Mouse (Mus musculus): ENCODE measurements at regions not wholly inside any gene's neighbourhood (a gene's known extent, or its start where the extent isn't known, plus 50 kb on each side); places are given as distances from the start of the nearest gene placed in this dataset.

DNA sequence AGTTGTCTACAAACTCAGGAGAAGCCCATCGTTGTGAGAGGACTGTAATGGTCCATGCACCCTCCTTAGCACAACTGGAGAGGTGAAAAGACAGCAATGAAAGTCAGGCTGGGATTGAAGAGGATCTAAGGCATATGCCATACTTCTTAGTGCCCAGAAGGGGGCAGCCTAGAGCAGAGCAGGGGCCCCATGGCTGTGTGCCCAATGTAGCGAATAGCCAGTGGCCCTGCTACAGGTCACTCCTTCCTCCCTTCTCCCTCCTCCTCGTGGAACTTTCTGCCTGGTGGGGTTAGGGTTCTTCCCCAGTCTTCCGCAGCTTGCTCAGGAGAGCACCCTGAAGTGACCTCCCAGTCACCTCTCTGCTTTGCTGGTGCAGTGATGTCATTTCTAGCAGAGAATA is 131.8 kb upstream of the Topaz1 start:
- peak; percentile 35 for DNase-seq
- H3K4me1 ChIP-seq (ENCODE audit: control insufficient read depth, insufficient read depth, low read length), result no peaks in the 10 kb centered on the region
- WGBS, result 11% methylated on average over 4 of the region's 4 CpGs

DNA sequence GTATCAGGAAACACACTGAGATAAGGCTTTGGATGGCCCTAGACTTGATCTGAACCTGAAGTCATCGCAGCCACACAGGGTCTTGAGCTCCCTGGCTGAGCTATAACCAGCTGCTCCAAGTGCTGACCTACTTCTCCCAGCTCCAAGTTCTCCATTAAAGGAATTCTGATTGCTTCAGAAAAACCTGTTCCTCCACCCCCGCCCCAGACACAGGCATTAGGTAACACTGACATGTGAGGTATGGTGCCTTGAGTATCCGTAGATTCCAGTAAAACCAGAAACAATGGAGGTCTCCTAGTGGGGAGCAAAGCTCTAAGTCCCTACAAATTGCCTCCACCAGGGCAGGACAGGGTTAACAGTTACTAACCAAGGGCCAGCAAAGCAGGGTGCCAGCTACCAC is 129.4 kb upstream of the Topaz1 start:
- Histone ChIP-seq H3K4me3 (ENCODE audit: insufficient read depth, low read depth, low read length) (no peak overlapping the region), H3K36me3 (ENCODE audit: control insufficient read depth, insufficient read depth, low read length) (no peaks in the 10 kb centered on the region), H3K27ac (ENCODE audit: insufficient read depth, low read depth, low read length) (no peak overlapping the region), H3K27me3 (replicated peaks; ENCODE audit: control insufficient read depth, insufficient read depth, low read length) (no peaks in the 10 kb centered on the region), H3K4me1 (ENCODE audit: control insufficient read depth, insufficient read depth, low read length) (no peaks in the 10 kb centered on the region)
- TF ChIP-seq POLR2A (IDR thresholded peaks at IDR 0.05; ENCODE audit: low read depth, low read length) (no peak), CTCF (conservative IDR thresholded peaks at IDR 0.05; ENCODE audit: insufficient read depth, insufficient read length, low read depth, low read length) (no peak)
- peak; percentile 10 for DNase-seq
- 35% methylated on average over 3 of the region's 3 CpGs for WGBS

More for the DNA sequence above, 131.8 kb upstream of the Topaz1 start:
- Histone ChIP-seq H3K36me3 (ENCODE audit: control insufficient read depth, insufficient read depth, low read length) (no peaks in the 10 kb centered on the region), H3K27ac (ENCODE audit: insufficient read depth, low read depth, low read length) (no peak overlapping the region), H3K4me3 (ENCODE audit: insufficient read depth, low read depth, low read length) (no peak overlapping the region), H3K27me3 (replicated peaks; ENCODE audit: control insufficient read depth, insufficient read depth, low read length) (no peaks in the 10 kb centered on the region)
- TF ChIP-seq POLR2A (IDR thresholded peaks at IDR 0.05; ENCODE audit: low read depth, low read length) (no peak), CTCF (conservative IDR thresholded peaks at IDR 0.05; ENCODE audit: insufficient read depth, insufficient read length, low read depth, low read length) (peak; percentile 89)

DNA sequence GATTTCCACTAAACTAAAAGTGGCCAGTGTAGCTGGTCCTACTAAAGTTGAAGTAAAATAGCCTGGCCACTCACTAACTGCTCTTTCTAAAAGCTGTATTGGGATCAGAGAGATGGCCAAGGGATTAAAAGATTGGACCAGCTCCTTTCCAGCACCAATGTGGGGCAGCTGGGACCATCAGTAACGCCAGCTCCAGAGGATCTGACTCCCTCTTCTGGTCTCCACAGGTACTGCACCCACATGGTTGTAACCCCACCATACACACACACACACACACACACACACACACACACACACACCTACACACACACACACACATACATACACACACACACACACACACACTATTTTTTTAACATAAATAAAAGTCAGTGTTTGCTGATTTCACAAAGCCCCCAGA is 122.1 kb upstream of the Topaz1 start:
- TF ChIP-seq CTCF (conservative IDR thresholded peaks at IDR 0.05; ENCODE audit: insufficient read depth, insufficient read length, low read depth, low read length), result 0 out of 2 replicates have a peak, but pooled peaks have one; percentile 3
- no peak for TF ChIP-seq POLR2A (IDR thresholded peaks at IDR 0.05; ENCODE audit: low read depth, low read length)
- DNase-seq, result no peak
- WGBS, result 100% methylated on average over 1 of the region's 1 CpGs
- no peak overlapping the region for H3K4me3 ChIP-seq (ENCODE audit: insufficient read depth, low read depth, low read length)
- H3K36me3 ChIP-seq (ENCODE audit: control insufficient read depth, insufficient read depth, low read length), result no peaks in the 10 kb centered on the region
- H3K27me3 ChIP-seq (replicated peaks; ENCODE audit: control insufficient read depth, insufficient read depth, low read length), result no peaks in the 10 kb centered on the region
- H3K27ac ChIP-seq (ENCODE audit: insufficient read depth, low read depth, low read length), result no peak overlapping the region
- no peaks in the 10 kb centered on the region for H3K4me1 ChIP-seq (ENCODE audit: control insufficient read depth, insufficient read depth, low read length)

DNA sequence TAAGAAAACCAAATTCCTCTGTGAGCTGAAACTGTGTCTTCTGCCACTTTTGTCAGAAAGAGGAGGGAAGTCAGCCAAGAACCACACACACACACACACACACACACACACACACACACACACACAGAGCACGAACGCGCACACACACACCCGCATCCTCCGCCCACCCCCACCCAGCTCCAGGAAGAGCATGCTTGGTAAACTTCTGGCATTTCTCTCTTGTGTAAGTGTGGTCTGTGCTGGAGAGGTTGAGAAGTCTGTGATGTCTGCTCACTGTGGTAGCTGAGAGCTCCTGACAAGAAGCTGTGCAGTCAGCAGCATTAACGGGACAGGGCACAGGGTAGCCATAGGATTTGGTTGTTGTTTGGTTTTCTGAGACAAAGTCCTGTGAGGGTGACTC is 120.8 kb upstream of the Topaz1 start:
- Histone ChIP-seq H3K27me3 (replicated peaks; ENCODE audit: control insufficient read depth, insufficient read depth, low read length) (no peaks in the 10 kb centered on the region), H3K4me3 (ENCODE audit: insufficient read depth, low read depth, low read length) (no peak overlapping the region), H3K4me1 (ENCODE audit: control insufficient read depth, insufficient read depth, low read length) (no peaks in the 10 kb centered on the region), H3K36me3 (ENCODE audit: control insufficient read depth, insufficient read depth, low read length) (no peaks in the 10 kb centered on the region), H3K27ac (ENCODE audit: insufficient read depth, low read depth, low read length) (no peak overlapping the region)
- no peak for DNase-seq
- 51% methylated on average over 6 of the region's 6 CpGs for WGBS
- TF ChIP-seq POLR2A (IDR thresholded peaks at IDR 0.05; ENCODE audit: low read depth, low read length) (no peak), CTCF (conservative IDR thresholded peaks at IDR 0.05; ENCODE audit: insufficient read depth, insufficient read length, low read depth, low read length) (no peak)

DNA sequence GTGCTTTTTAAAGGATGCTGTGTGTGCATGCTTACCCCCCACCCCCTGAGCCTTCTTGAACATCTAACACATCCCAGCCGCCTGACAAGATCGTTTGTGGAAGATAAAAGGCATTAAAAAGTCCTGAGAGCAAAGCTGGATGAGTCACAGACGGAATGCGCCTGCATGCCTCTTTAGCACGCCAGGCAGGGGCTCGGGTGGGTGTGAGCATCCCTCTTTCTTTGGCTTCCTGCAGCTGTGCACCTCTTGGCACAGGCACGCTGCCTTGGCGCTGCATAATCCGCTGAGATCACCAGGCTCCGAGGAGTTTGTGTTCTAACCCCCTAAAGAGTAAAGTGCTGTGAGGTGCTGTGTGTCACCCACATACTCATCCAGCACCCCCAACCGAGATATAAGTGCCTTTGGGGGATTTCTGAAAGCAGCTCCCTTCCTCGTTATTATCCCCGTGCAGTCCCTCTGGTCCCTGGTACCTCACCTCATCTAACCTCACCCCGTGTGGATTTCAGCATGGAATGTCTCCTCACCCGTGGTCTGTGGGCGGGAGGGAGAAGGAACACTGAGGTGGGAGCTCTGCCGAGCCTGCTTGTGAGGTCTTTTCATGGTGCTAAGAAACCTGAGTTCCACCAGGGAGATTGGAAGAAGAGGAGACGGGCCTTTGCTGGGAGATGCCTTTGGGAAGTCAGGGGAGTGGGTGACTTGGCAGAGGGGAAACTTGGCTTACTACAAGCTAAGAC is 117.8 kb upstream of the Topaz1 start:
- no peaks in the 10 kb centered on the region; the same call in 1 of the 2 replicates for H3K27me3 ChIP-seq (replicated peaks; ENCODE audit: control insufficient read depth, insufficient read depth, low read length)
- DNase-seq, result no peak
- no peak overlapping the region for H3K27ac ChIP-seq (ENCODE audit: insufficient read depth, low read depth, low read length)
- H3K4me1 ChIP-seq (ENCODE audit: control insufficient read depth, insufficient read depth, low read length), result no peaks in the 10 kb centered on the region
- TF ChIP-seq POLR2A (IDR thresholded peaks at IDR 0.05; ENCODE audit: low read depth, low read length) (no peak), CTCF (conservative IDR thresholded peaks at IDR 0.05; ENCODE audit: insufficient read depth, insufficient read length, low read depth, low read length) (no peak)
- H3K36me3 ChIP-seq (ENCODE audit: control insufficient read depth, insufficient read depth, low read length), result no peaks in the 10 kb centered on the region
- 30% methylated on average over 18 of the region's 18 CpGs for WGBS
- no peak overlapping the region for H3K4me3 ChIP-seq (ENCODE audit: insufficient read depth, low read depth, low read length)

DNA sequence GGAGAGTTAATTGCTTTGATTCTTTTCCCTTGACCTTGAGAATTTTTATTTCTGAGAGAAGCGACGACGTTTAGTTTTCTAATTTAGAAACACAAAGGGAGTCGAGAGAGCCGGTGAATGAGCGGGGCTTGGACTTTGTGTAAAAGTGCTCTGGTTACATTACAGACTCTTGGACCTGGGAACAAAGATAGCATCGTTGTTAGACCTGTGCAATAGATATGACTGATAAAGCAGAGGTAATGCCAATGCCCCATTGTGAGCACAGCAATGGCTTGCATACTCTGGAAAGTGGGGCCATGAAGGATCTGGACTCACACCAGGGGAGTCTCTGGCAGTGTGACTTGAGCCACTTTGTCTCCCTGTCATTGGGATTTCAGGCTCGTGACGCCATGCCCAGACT is 115.4 kb upstream of the Topaz1 start:
- WGBS, result 66% methylated on average over 9 of the region's 9 CpGs
- Histone ChIP-seq H3K4me1 (ENCODE audit: control insufficient read depth, insufficient read depth, low read length) (peaks cover 6% of the 10 kb centered on the region), H3K27me3 (replicated peaks; ENCODE audit: control insufficient read depth, insufficient read depth, low read length) (no peaks in the 10 kb centered on the region; the same call in 1 of the 2 replicates), H3K36me3 (ENCODE audit: control insufficient read depth, insufficient read depth, low read length) (no peaks in the 10 kb centered on the region), H3K4me3 (ENCODE audit: insufficient read depth, low read depth, low read length) (no peak overlapping the region), H3K27ac (ENCODE audit: insufficient read depth, low read depth, low read length) (no peak overlapping the region)
- TF ChIP-seq CTCF (conservative IDR thresholded peaks at IDR 0.05; ENCODE audit: insufficient read depth, insufficient read length, low read depth, low read length) (no peak), POLR2A (IDR thresholded peaks at IDR 0.05; ENCODE audit: low read depth, low read length) (no peak)
- DNase-seq, result no peak

DNA sequence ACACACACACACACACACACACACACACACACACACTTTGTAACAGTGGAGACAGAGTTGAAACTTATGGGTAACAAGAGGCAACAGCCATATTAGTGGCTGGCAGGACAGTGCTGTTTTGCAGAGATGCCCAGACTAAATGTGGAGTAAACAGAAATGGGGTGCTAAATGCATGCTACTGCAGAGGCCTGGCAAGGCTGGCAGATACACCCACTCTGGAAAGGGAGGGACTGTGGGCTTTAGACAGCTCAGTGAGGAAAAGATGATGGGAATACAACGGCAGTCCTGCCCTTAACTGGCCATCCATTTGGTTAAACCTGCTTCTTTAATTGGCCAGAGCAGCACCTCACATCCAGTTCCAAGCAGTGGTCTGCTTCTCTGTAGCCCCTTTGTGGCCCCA is 113.7 kb upstream of the Topaz1 start:
- no peaks in the 10 kb centered on the region for H3K36me3 ChIP-seq (ENCODE audit: control insufficient read depth, insufficient read depth, low read length)
- no peak for DNase-seq
- H3K4me3 ChIP-seq (ENCODE audit: insufficient read depth, low read depth, low read length), result no peak overlapping the region
- no peak for TF ChIP-seq POLR2A (IDR thresholded peaks at IDR 0.05; ENCODE audit: low read depth, low read length)
- no peak for TF ChIP-seq CTCF (conservative IDR thresholded peaks at IDR 0.05; ENCODE audit: insufficient read depth, insufficient read length, low read depth, low read length)
- no peaks in the 10 kb centered on the region; the same call in 1 of the 2 replicates for H3K27me3 ChIP-seq (replicated peaks; ENCODE audit: control insufficient read depth, insufficient read depth, low read length)
- H3K4me1 ChIP-seq (ENCODE audit: control insufficient read depth, insufficient read depth, low read length), result peaks cover 6% of the 10 kb centered on the region
- H3K27ac ChIP-seq (ENCODE audit: insufficient read depth, low read depth, low read length), result no peak overlapping the region
- WGBS, result 72% methylated on average over 1 of the region's 1 CpGs

All from kidney, adult 2 months (tissue).